Mouse (Mus musculus) liver, postnatal 0 days (tissue): Measurements from ENCODE around the gene Dalrd3.

ENCODE experiments used
- CTCF ChIP-seq: sonication (generic); IDR thresholded peaks from 2 replicates; pipeline ENCODE4 v1.5.1; 2016; ENCODE audit warnings: antibody characterized with exemption, low read depth
- EP300 ChIP-seq: IDR thresholded peaks from 2 replicates; pipeline ENCODE4 v1.6.1; 2016; ENCODE audit warnings: antibody characterized with exemption, low read depth, mild to moderate bottlenecking

GRCm38 (mm10) chr9:108579344-108579690 is 9.6 kb downstream of the Dalrd3 start:
- TF ChIP-seq CTCF (no peak), EP300 (no peak)
